In genomic region chrX:166238831-166239460, GRCm38 (mm10) we compare ENCODE assay signal across 8 mouse cellular contexts. TPM values are rescaled to one million over a fixed set of nuclear protein-coding genes. Genes with fewer than 3 reads are reported as not detected.
DNase-seq lines count a peak whose midpoint lies in the region; ATAC-seq lines count a peak whose summit lies in the region.

TSS of gene Gpm6b (plus strand) at chrX:166238911.

- peak within 1 kb of the TSS; percentile 91 for H3K4me2 ChIP-seq in embryonic facial prominence, embryonic 15.5 days (replicated peaks)
- H3K4me2 ChIP-seq in heart, embryonic 15.5 days, result peak within 1 kb of the TSS; percentile 95
- peak within 1 kb of the TSS; percentile 82 for H3K4me2 ChIP-seq in kidney, embryonic 16.5 days (replicated peaks; ENCODE audit: low read depth, low read length)
- H3K4me2 ChIP-seq in liver, embryonic 11.5 days, result peak within 1 kb of the TSS; percentile 88

- H3K27ac ChIP-seq in embryonic facial prominence, embryonic 15.5 days (replicated peaks), result no peak within 1 kb of the TSS
- no peak within 1 kb of the TSS for H3K27ac ChIP-seq in heart, embryonic 15.5 days
- H3K27ac ChIP-seq in kidney, embryonic 16.5 days (ENCODE audit: low read length), result no peak within 1 kb of the TSS
- no peak within 1 kb of the TSS for H3K27ac ChIP-seq in liver, embryonic 11.5 days (ENCODE audit: low read depth, low read length)

- DNase-seq in CD4-positive, CD25-positive, alpha-beta regulatory T cell, adult 2 months (ENCODE audit: low read depth, low spot score), result peak; percentile 29
- peak; percentile 5 to 8 for DNase-seq in adrenal gland, postnatal 4 days (ENCODE audit: low spot score in 2 of 2)
- DNase-seq in liver, embryonic 11.5 days (ENCODE audit: low spot score), result peak; percentile 36
- DNase-seq in neural tube, embryonic 10.5 days (ENCODE audit: extremely low spot score, low spot score), result peak; percentile 41
- DNase-seq in testis, postnatal 10 days (ENCODE audit: low spot score), result peak; percentile 66

- H3K27me3 ChIP-seq in embryonic facial prominence, embryonic 15.5 days, result peaks cover 24% of the 10 kb centered on the region
- H3K27me3 ChIP-seq in heart, embryonic 15.5 days, result peaks cover 26% of the 10 kb centered on the region
- peaks cover 25% of the 10 kb centered on the region for H3K27me3 ChIP-seq in kidney, embryonic 16.5 days (ENCODE audit: insufficient read depth, low read length)
- H3K27me3 ChIP-seq in liver, embryonic 11.5 days (replicated peaks; ENCODE audit: control insufficient read depth, insufficient read depth, low read length), result peaks cover 35% of the 10 kb centered on the region

- H3K4me1 ChIP-seq in embryonic facial prominence, embryonic 15.5 days, result no peaks in the 10 kb centered on the region
- no peaks in the 10 kb centered on the region for H3K4me1 ChIP-seq in heart, embryonic 15.5 days (replicated peaks)
- H3K4me1 ChIP-seq in kidney, embryonic 16.5 days (ENCODE audit: insufficient read depth, low read length), result no peaks in the 10 kb centered on the region
- H3K4me1 ChIP-seq in liver, embryonic 11.5 days (replicated peaks; ENCODE audit: control insufficient read depth, insufficient read depth, low read length), result no peaks in the 10 kb centered on the region

- ATAC-seq in embryonic facial prominence, embryonic 15.5 days (ENCODE audit: insufficient number of reproducible peaks, low FRiP score, low TSS enrichment, low read depth), result peak; percentile 86
- peak; percentile 77 for ATAC-seq in heart, embryonic 15.5 days (replicated peaks; ENCODE audit: insufficient number of reproducible peaks, insufficient read depth, low FRiP score, low read depth)
- ATAC-seq in kidney, embryonic 16.5 days (ENCODE audit: low FRiP score, low TSS enrichment), result peak; percentile 97
- ATAC-seq in liver, embryonic 11.5 days (replicated peaks; ENCODE audit: low FRiP score), result peak; percentile 74

- 28% methylated on average over 49 of the region's 63 CpGs for WGBS in embryonic facial prominence, embryonic 15.5 days
- 20% methylated on average over 52 of the region's 63 CpGs for WGBS in heart, embryonic 15.5 days
- WGBS in kidney, embryonic 16.5 days, result 33% methylated on average over 43 of the region's 63 CpGs
- 27% methylated on average over 46 of the region's 63 CpGs for WGBS in liver, embryonic 11.5 days

- no peaks in the 10 kb centered on the region for H3K9me3 ChIP-seq in embryonic facial prominence, embryonic 15.5 days (replicated peaks)
- no peaks in the 10 kb centered on the region for H3K9me3 ChIP-seq in heart, embryonic 15.5 days (replicated peaks)
- no peaks in the 10 kb centered on the region for H3K9me3 ChIP-seq in kidney, embryonic 16.5 days (ENCODE audit: low read length)
- H3K9me3 ChIP-seq in liver, embryonic 11.5 days (ENCODE audit: control insufficient read depth, low read length), result no peaks in the 10 kb centered on the region

- H3K4me3 ChIP-seq in embryonic facial prominence, embryonic 15.5 days (replicated peaks), result peak within 1 kb of the TSS; percentile 53
- peak within 1 kb of the TSS; percentile 56 for H3K4me3 ChIP-seq in heart, embryonic 15.5 days
- H3K4me3 ChIP-seq in kidney, embryonic 16.5 days (ENCODE audit: low read length), result peak within 1 kb of the TSS; percentile 56
- H3K4me3 ChIP-seq in liver, embryonic 11.5 days (ENCODE audit: low read depth, low read length), result peak within 1 kb of the TSS; percentile 55

- H3K9ac ChIP-seq in embryonic facial prominence, embryonic 15.5 days, result peak within 1 kb of the TSS; percentile 15
- H3K9ac ChIP-seq in heart, embryonic 15.5 days, result peak within 1 kb of the TSS; percentile 49
- peak within 1 kb of the TSS; percentile 66 for H3K9ac ChIP-seq in kidney, embryonic 16.5 days (replicated peaks; ENCODE audit: low read length)
- H3K9ac ChIP-seq in liver, embryonic 11.5 days (ENCODE audit: low read depth, low read length), result peak within 1 kb of the TSS; percentile 34; the same call in 1 of the 2 replicates

- no peaks in the 10 kb centered on the region for H3K36me3 ChIP-seq in embryonic facial prominence, embryonic 15.5 days
- H3K36me3 ChIP-seq in heart, embryonic 15.5 days, result no peaks in the 10 kb centered on the region
- no peaks in the 10 kb centered on the region for H3K36me3 ChIP-seq in kidney, embryonic 16.5 days (ENCODE audit: insufficient read depth, low read length)
- no peaks in the 10 kb centered on the region for H3K36me3 ChIP-seq in liver, embryonic 11.5 days (ENCODE audit: control insufficient read depth, insufficient read depth, low read length)

RNA-seq across cellular contexts. Expression of gene Gpm6b, which starts in this region (rescaled TPM):
- total RNA-seq in adrenal gland, postnatal 4 days (2021), result 10 to 100 TPM; 17.3 to 28.2 TPM
- 27.8 and 28.5 TPM in 2 replicates for polyA plus RNA-seq in embryonic facial prominence, embryonic 15.5 days (2015; fragmentation: Nextera tagmentation; extraction: Ambion mirVana)
- polyA plus RNA-seq in heart, embryonic 15.5 days (2015; fragmentation: Nextera tagmentation; extraction: Ambion mirVana), result 6.9 and 10.9 TPM in 2 replicates
- polyA plus RNA-seq in kidney, embryonic 16.5 days (2015; fragmentation: Nextera tagmentation; extraction: Ambion mirVana), result 23.1 and 24.8 TPM in 2 replicates
- 4.5 and 5.1 TPM in 2 replicates for polyA plus RNA-seq in liver, embryonic 11.5 days (2014; fragmentation: Nextera tagmentation; extraction: Ambion mirVana)

Comparison
In these comparisons a context has a peak if more than half of its experiments do, and no peak if none do; other contexts are left out.
1. DNase-seq: peak in every context shown above with its lines; median percentile 66 in testis, postnatal 10 days; 41 in neural tube, embryonic 10.5 days; 36 in liver, embryonic 11.5 days; 29 in CD4-positive, CD25-positive, alpha-beta regulatory T cell, adult 2 months; 6 in adrenal gland, postnatal 4 days.
2. H3K9ac ChIP-seq: peak in every context shown above with its lines; median percentile 66 in kidney, embryonic 16.5 days; 49 in heart, embryonic 15.5 days; 34 in liver, embryonic 11.5 days; 15 in embryonic facial prominence, embryonic 15.5 days.